Mouse (Mus musculus) gastrocnemius, adult 8-10 months (tissue): ENCODE measurements around the gene Itpkb. TPM values are rescaled to one million over a fixed set of nuclear protein-coding genes. Genes with fewer than 3 reads are reported as not detected.

Experiments used
- DNase-seq, 2 experiments: peaks; one replicate each; pipeline ENCODE4 v3.0.0; 2022; ENCODE audit warnings: low spot score in 2 of 2
- total RNA-seq, 4 experiments: library from RNA; stranded (reverse); gene quantifications; 2 replicates each; pipeline ENCODE4 v1.2.4; 2022

The Itpkb gene
- total RNA-seq, 4 experiments from 2014 or later: 11.9 to 15.9 (median 13.6) TPM

DNA sequence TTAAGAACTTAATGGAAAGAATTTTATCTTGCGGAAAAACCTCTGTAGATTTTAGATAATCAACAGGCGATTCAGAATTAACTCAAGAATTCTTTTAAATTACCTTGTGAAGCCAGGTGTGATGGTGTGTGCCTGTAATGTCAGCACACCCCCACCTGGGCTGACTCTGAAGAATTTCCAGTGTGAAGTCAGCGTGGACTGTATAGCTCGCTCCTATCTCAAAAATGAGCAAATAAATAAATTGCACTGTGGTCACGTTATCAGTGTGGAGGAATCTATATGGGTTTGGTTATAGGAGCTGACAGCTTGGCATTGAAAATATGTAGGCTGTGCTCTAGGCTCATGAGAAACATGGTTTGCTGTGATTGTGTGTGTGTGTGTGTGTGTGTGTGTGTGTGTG is 8.9 kb downstream of the Itpkb start:
- DNase-seq: no peak

DNA sequence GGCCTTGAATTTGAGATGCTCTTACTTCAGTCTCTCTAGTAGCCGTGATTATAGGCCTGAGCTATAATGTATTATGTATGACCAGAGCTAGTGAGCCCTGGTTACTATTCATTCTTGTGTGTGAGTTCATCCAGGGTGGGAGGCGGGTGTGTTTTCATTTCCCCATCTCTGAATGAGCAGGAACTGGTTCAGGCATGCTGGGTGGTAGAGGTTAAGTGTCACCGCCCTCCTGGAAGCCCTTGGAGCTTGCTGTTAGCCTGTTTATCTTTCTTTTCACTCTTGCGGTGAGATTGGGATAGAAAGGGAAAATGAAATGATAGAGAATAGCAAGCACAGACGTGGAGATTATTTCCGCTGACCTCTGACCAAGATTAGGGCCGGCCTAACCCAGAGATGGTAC is 12.7 kb downstream of the Itpkb start:
- DNase-seq: no peak

DNA sequence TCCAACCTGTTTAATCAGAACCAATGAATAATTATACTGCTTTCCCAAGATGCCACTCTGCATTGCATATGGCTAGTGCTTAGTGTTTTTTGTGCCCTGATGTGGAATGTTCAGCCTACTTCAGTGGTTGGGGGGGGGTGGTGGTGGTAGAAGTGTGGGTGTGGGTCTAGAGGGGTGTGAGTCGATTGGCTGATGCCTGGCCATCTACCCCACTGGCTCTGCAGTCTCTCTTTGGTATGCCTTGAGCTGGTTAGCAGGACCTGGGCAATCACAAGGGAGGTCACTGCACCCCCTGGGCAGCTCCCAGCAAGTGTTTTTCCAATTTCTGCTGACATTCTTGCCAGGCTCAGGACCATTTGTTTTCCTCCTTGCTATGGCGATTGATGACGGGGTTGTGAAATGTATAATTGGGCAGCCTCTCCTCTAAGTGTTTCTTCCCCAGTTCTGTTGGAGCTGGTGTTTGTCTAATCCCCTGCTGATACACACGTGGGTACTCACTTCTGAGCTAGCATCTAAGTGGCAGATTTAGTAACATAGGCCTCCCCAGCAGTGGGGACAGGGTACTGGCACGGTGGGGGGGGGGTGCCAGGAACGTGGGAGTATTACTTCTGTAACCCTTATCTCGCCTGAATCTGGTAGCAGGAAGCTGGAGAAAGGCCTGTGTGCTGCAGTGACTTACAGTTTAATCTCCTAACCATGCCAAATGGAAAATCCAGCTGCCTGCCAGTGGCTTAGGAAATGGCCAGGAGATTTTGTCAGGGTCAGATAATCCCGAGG is 13.3 kb downstream of the Itpkb start:
- DNase-seq: no peak

DNA sequence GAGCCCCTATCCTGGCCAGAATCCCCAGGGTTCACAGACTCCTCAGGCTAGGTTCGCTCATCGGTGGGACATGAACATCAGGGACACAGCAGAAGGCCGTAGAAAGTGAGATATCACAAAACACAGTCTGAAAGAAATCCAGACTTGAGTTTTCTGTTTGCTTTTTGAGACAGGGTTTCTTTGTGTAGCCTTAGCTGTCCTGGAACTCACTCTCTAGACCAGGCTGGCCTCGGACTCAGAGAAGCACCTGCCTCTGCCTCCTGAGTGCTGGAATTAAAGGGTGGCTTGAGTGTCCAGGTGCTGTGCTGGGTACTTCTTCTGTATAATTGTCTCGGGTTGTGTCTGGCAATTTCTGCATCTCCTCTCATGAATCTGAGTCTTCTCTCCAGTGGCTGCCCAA is 14.8 kb downstream of the Itpkb start:
- DNase-seq: no peak

DNA sequence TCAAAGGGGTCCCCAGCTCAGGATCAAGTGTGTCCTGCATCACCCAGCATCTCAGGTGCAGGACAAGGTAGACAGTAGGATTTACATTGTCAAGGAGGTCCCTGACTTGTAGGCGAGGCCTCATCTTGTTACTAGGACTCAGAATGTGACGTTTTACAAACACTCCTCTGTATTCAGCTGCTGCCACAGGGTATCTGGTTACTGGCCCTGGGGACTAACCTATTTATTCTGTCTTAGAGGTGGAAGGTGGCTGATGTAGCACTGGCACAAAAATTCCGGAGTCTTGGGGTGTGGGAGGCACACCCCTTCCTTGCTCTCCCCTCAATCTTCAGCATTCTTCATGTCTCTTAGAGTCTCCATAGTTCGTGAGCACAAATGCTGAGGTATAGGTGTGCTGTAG is 16.8 kb downstream of the Itpkb start:
- DNase-seq: no peak

DNA sequence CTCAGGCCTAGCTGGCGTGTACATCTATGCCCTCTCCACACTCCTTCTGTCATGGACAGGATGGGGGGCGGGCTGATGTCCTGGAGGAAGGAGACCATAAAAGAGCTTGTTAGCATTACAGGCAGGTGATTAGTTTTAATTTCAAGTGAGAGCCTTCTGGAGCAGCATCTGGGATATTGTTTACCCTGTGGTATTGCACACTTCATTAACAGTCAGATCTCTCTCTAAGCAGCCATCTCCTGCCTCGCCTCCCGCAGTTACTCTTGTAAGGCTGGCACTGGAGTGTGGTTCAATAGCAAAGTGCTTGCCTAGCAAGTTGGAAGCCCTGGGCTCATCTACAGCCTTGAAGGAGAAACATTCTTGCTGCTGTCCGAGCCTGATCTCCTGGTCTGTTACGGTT is 17.6 kb downstream of the Itpkb start:
- DNase-seq: no peak

DNA sequence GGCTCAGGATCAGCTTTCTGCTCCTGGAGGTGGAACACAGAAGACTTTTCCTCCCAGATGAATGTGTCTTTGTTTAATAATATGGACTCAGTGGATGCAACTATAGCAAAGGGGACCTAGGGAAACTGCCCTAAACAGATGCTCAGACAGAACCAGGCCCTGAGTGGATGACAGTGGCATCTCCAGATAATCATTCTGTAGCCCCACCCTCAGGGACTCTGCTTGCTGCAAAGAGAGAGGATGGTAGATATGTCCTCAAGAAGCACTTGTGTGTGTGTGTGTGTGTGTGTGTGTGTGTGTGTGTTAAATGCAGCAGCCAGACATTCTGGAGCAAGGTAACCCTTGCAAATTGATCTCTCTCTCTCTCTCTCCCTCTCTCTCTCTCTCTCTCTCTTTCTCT is 18.8 kb downstream of the Itpkb start:
- no peak for DNase-seq

DNA sequence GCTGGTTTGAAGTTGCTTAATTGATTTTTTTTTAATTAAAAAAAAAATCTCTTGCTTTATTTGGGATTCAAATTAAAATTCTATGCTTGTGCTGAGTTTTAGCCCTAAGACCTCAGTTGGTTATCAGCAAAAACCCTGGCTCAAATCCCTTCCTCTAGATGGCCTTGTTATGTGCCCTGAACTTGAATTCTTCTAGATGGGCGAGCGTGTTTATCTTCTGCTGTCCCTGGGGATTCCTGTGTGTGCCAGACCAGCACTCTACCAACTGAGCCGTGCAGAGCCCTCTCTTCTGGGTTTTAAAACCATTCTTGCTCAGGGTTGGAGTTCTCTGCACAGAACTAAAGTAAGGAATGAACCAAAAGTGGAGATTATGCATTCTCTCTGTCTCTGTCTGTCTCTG is 22.0 kb downstream of the Itpkb start:
- no peak for DNase-seq

DNA sequence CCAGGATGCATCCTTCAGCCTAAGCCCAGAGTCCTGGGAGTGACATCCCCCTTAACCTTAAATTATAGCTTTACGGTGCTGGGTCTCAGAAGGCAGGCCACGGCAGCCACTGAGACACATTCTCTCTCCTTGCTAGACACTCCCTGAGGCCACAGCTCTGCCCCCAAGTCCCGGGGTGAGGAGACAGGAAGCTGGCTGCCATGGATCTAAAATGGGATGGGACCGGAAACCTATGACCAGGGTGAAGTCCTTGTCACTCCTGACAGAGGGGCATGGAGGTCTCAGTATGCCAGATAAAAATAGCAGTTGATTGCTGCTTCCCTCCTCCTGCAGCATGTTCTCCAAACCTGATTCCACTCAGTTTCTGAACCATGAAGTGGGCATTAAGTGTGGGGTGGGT is 23.8 kb downstream of the Itpkb start:
- DNase-seq: no peak

DNA sequence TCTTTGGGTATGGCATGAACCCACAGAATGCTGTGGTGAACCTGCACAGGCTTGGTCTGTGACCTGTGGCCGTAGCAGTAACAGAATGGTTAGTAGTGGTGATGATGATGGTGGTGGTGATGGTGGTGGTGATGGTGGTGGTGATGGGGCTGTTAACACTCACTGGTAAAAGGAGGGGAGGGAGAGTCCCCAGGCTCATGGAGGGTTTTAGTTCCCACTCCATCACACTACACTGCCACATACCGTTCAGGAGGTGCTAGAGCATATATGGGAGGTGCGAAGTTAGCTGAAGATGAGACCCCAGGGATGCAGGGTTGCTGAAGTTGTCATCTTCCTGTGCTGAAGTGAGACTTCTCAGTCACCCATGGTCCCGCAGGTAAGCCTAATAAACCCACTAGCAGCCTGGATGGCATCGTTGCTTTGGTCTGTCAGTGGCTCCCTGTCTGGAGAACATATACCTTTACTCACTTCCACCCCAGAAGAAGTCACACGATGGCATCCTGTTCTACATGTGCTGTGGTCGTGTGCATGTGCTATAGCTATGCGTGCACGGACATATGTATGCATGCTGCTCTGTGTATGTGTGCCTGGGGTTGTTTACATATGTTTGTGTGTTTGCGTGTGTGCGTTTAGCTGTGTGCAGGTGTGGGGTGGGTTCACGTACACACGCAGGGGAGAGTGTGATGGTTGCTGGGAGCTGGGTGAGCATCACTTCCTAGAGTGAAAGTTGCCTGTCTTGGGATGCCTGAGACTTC is 24.9 kb downstream of the Itpkb start:
- DNase-seq: no peak

DNA sequence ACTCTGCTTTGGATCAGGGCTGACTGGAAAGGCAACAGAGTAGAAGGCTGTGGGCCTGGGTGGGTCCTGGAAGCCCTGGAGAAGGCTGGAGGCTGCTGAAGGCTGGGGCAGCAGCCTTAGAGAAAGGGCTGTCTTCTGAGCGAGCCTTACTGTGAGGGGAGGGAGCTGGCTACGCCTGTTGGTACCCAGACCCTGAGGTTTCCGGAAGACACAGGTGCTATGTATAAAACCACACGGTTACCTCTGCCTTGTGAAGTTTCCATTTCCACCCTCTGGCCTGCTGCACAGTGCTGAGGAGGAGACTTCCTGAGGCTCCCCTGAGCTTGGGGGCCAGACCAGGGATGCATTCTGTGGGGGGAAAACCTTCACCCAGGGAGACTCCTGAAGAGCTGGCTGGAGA is 25.9 kb downstream of the Itpkb start:
- no peak for DNase-seq

DNA sequence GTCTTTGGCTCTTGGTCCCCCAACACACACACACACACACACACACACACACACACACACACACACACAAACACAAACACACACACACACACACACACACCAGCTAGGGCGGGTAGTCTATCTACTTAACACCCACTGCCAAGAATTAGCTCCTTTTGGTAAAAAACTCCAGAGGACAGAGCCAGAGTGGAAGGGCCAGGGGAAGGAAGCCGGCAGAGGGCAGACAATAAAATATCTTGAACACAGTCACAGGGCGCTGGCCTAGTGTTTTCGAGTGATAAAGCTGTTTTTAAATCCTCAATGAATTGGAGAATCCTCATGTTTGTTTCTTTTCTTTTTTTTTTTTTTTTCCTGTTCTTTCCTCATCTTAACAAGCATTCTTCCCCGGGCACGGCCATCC is 26.6 kb downstream of the Itpkb start:
- DNase-seq: no peak

DNA sequence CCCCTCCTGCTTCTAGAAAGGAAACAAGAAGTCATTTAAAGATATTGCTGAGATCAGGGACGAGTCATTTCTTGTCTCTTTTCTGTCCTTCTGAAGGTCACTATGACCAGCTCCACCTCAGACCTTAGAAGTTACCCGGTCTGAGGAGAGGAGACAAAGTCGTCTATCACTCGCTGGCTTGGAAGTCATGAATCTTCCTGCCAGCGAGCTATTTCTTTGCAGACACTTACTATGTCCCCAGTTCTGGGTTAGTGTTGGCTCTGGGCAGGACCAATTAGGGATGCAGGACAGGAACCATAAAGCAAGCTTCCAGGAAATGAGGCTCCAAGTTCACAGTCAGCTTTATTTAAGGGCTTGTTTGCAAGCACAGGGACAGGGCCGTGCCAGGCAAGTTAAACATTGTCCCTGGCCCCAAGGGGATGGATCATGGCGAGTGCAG is 27.6 kb downstream of the Itpkb start:
- no peak for DNase-seq

DNA sequence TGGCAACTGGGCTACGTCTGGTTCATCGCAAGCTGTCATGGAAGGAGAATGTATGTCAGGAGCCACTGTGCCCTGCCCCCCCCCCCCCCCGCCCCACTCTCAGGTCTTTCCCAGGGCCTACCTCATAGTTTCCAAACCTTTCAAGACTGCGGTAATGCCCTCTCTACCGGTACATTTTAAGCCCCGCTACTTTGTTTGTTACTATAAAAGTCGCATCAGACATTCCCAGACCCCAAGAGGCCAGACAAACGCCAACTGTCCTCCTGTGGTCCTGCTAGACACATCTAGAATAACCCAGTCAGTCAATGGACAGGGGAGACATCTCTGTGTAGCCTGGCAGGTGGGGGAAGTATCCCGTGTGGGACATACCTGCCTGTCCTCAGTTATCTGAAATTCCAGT is 28.2 kb downstream of the Itpkb start:
- no peak for DNase-seq

DNA sequence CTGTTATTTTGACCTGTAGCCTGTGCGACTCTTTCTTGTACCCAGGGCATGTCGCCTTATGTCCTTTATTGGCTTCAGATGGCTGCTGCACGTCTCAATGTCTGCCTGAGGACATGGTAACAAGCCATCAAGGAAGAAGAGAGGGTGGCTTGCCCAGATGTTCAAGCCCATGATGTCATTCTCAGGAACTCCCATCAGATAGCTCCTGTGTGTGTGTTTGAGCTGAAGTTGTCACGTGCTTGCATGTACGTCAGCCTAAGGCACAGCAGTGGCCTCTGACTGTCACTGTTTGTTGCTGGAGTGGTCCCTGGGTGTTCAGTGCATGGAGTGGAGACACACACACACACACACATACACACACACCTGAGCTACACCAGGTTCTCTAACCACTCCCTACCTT is 29.0 kb downstream of the Itpkb start:
- no peak for DNase-seq

DNA sequence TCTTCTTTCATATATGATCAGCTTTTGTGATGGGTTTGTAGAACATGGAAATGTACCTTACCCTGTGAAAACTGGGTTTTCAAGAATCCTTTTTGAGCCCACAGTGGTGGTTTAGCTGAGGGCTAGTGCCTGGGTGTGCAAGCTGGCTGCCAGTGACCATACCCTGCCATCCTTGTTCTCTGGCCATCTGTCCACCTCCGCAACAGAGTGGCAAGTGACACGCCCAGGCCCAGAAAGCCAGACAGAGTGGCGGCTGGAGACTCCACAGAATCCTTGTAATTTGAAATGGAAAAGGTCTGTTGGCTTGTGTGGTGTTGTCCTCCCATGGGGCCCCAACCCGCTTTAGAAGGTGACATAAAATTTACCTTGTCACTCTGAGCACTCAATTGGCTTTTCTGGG is 31.9 kb downstream of the Itpkb start:
- DNase-seq: no peak

DNA sequence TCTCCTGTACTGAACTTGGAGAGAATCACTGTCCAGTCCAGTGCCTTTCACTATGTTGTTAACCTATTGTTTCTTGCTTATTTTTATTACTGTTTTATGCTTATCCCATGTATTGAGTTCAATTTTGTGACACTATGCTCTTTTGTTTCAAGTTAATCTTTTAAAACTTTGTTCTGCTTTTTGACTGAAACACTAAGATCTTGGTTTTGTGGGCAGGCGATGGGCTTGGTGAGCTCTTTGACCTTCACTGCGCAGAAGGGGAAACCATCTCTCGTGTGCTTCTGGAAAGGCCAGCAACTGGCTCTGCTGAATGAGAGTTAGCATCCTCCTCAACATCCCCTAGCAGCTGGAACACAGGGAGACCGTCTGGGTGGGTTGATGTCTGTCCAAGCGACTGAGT is 32.6 kb downstream of the Itpkb start:
- no peak for DNase-seq

DNA sequence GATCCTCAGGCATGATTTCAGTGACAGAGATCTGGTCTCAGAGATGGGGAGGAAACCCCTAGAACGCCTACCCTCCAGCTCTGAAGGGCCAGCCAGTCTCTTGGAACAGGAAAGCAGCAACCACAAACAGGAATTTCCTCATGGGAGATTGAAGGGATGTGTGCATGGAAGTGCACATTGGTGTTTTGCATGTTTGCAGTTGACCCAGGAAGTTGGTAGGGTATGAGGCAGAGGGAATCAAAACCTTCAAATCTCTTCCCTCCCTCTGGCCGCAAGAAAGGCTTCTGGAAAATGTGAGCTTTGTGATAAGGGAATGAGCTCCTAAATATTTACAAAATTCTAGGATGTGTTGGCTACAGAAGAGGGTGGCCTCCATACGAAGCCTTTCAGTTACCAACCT is 33.0 kb downstream of the Itpkb start:
- DNase-seq: no peak

DNA sequence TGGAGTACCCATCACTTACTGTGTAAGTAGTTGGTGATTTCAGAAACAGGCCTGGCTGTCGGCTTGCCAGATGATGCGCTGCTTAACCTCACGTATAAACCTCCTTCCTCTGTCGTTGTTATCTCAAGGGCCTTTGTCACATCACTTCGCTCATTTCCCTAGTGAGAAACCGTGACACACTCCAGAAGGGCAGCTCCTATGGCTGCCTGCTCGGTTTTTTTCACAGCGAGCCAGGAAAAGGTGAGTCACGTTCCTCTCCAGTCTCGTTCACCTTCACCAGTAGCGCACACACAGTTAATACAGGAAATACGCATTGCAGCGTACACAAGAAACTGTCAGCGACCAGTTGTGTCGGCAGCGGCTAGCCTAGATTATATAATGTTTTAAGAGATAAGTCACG is 33.7 kb downstream of the Itpkb start:
- no peak for DNase-seq

DNA sequence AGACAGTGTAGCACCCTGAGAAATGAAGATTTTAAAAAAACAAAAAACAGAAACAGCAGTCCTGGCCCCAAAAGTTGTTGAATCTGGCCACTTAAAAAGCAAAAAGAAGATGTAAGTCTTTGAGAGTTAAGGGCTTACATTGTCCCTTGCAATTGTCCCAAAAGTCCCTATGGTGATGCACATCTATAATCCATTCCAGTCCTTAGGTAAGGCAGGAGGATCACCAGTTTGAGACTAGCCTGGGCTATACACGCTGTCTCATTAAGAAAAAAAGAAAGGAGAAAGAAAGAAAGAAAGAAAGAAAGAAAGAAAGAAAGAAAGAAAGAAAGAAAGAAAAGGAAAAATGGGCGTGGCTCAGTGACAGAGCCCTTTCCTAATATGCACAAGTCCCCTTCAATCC is 34.4 kb downstream of the Itpkb start:
- DNase-seq: no peak

DNA sequence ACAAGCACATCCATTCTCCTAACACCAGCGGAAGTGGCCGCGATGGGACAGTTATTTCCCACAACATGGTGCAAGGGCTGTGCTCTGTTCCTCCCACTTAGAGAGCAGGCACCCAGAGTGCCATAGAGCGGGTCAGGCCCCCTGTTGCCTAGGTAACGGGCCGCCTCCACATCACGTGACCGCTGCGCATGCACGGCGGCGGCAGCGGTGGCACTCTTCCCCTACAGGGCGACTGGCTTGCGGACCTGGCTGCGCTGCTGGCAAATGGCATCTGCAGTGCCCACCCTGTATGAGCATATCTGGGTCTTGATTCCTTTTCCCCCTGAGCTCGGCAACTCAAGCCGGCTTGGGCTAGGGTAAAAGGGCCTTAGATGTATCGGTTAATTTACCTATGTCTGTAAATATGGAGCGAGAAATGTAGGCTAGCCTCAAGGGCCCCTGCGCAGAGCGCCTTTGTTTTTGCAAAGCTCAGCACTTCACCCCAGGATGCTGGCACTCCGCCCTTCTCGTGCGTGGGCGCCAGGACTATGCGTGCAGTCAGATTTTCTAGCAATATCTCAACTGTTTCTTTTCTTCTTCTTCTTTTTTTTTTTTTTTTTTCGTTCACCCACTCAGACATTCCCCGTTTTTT is 35.0 kb downstream of the Itpkb start:
- DNase-seq: peak; percentile 78 to 88

DNA sequence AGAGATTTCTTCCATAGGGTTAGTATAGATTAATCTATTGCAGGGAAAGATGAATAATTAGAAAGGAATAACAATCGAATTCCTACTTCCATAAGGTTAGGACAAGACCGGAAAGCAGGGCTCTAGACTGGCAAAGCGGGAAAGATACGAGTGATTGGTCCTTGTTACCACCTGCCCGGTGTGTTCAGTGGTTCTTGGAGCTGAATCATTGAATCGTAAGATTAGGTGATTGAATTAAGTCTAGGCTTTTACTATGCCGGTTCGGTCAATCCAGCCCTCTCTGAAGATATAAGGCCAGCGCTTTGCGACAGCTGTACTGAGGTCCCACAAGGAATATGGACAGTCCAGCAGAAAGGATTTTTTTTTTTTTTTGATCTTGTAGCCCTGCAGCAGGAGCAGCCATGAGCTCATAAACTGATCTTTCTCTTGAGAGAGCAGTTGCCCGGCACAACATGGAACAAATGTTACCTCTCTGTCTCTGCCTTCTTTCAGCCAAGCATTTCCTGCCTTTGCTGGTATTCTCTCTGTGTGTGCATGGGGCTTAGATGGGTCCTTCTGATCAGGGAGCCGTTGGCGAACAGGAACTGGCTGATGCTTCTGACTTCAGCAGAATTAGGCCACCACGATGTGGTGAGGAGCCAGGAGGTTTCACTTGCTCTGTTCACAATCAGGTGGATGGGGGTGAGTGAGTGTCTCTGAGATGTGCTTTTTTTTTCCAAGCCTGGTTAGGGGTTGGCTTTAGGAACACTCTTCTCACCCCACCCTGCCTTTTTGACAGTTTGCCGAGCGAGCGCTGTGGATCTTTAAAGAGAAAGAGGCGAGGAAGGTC is 35.9 kb downstream of the Itpkb start:
- DNase-seq: no peak
